Mouse (Mus musculus) intestine, embryonic 14.5 days (tissue): ENCODE results near the gene Synj2. TPM values are rescaled to one million over a fixed set of nuclear protein-coding genes. Genes with fewer than 3 reads are reported as not detected.

Experiments used
- ATAC-seq: fragments of 200-750 bp; cut with Nextera tagmentation; replicated peaks from 2 replicates; pipeline ENCODE4 v1.8.0; 2017; ENCODE audit warnings: low read depth, moderate number of reproducible peaks, moderate TSS enrichment, moderate library complexity; ENCODE audit not compliant: low FRiP score, low TSS enrichment
- DNase-seq: peaks from one replicate; pipeline ENCODE4 v3.0.0-alpha.2; 2018; ENCODE audit warnings: low spot score
- H3K27ac ChIP-seq: fragments of 300-500 bp; sonication (generic); 2 replicates; pipeline ENCODE4 v1.5.1; 2014; ENCODE audit warnings: low read depth, mild to moderate bottlenecking, control low read depth
- H3K27me3 ChIP-seq: fragments of 300-500 bp; sonication (generic); replicated peaks from 2 replicates; pipeline ENCODE4 v1.6.1; 2014; ENCODE audit warnings: low read length, control low read depth; ENCODE audit not compliant: control insufficient read depth, insufficient read depth
- H3K36me3 ChIP-seq: fragments of 300-500 bp; sonication (generic); 2 replicates; pipeline ENCODE4 v1.6.1; 2014; ENCODE audit warnings: low read length, control low read depth; ENCODE audit not compliant: control insufficient read depth, insufficient read depth
- H3K4me1 ChIP-seq: fragments of 300-500 bp; sonication (generic); replicated peaks from 2 replicates; pipeline ENCODE4 v1.6.1; 2014; ENCODE audit warnings: low read length, control low read depth, mixed read lengths; ENCODE audit not compliant: control insufficient read depth, insufficient read depth
- H3K4me2 ChIP-seq: fragments of 300-500 bp; sonication (generic); 2 replicates; pipeline ENCODE4 v1.6.1; 2014; ENCODE audit warnings: low read length
- H3K4me3 ChIP-seq: fragments of 300-500 bp; sonication (generic); 2 replicates; pipeline ENCODE4 v1.5.1; 2014; ENCODE audit warnings: low read depth, low read length, control low read depth, mixed read lengths
- H3K9ac ChIP-seq: fragments of 300-500 bp; sonication (generic); 2 replicates; pipeline ENCODE4 v1.6.1; 2014; ENCODE audit warnings: mild to moderate bottlenecking, low read length
- H3K9me3 ChIP-seq: fragments of 300-500 bp; sonication (generic); 2 replicates; pipeline ENCODE4 v1.6.1; 2016; ENCODE audit warnings: low read length, control low read depth; ENCODE audit not compliant: control insufficient read depth
- WGBS: fragments of 180-500 bp; shearing (Covaris S2); extraction: QIAGEN DNeasy Blood & Tissue Kit; methylation state at CpG from one replicate; pipeline ENCODE4 v1.1.7; 2014; 5-methylcytosine and 5-hydroxymethylcytosine counted together
- polyA plus RNA-seq: library from polyadenylated mRNA; unstranded; fragments of >200 nt; fragmentation: Nextera tagmentation; extraction: Ambion mirVana; gene quantifications from 2 replicates; pipeline ENCODE4 v1.2.1, GENCODE M21; 2014

Gene Synj2
- polyA plus RNA-seq, 1 experiment from 2014 or later: 9.0 TPM

GRCm38 (mm10) chr17:5983901-5984300 is 42.8 kb downstream of the Synj2 start:
- Histone ChIP-seq H3K4me3 (no peak overlapping the region), H3K27me3 (no peaks in the 10 kb centered on the region), H3K4me2 (no peak overlapping the region), H3K4me1 (peaks cover 8% of the 10 kb centered on the region), H3K36me3 (peaks cover 6% of the 10 kb centered on the region), H3K27ac (no peak overlapping the region), H3K9me3 (no peaks in the 10 kb centered on the region), H3K9ac (no peak overlapping the region)
- DNase-seq (no peak), ATAC-seq (no peak)
- 84% methylated on average over 6 of the region's 6 CpGs for WGBS

- no peak overlapping the region for H3K27ac ChIP-seq
- H3K4me1 ChIP-seq: peaks cover 8% of the 10 kb centered on the region
- ATAC-seq: no peak
- H3K36me3 ChIP-seq: peaks cover 6% of the 10 kb centered on the region
- no peak for DNase-seq
- H3K4me2 ChIP-seq: no peak overlapping the region
- 71% methylated on average over 12 of the region's 13 CpGs for WGBS
- H3K9me3 ChIP-seq: no peaks in the 10 kb centered on the region
- no peak overlapping the region for H3K9ac ChIP-seq
- no peak overlapping the region for H3K4me3 ChIP-seq
- H3K27me3 ChIP-seq: no peaks in the 10 kb centered on the region
These were observed 43.7 kb downstream of the Synj2 start for GRCm38 (mm10) chr17:5984700-5985231.

GRCm38 (mm10) chr17:5985271-5985670 is 44.2 kb downstream of the Synj2 start:
- H3K4me3 ChIP-seq: no peak overlapping the region
- peaks cover 6% of the 10 kb centered on the region for H3K36me3 ChIP-seq

GRCm38 (mm10) chr17:5987271-5988056 is 46.4 kb downstream of the Synj2 start:
- Histone ChIP-seq H3K9me3 (no peaks in the 10 kb centered on the region), H3K4me1 (peaks cover 8% of the 10 kb centered on the region), H3K9ac (no peak overlapping the region), H3K27me3 (no peaks in the 10 kb centered on the region), H3K4me2 (no peak overlapping the region), H3K4me3 (no peak overlapping the region), H3K27ac (peak overlapping the region; percentile 34; the same call in 1 of the 2 replicates), H3K36me3 (peaks cover 6% of the 10 kb centered on the region)
- ATAC-seq: no peak
- WGBS: 45% methylated on average over 11 of the region's 11 CpGs
- no peak for DNase-seq

More at GRCm38 (mm10) chr17:5985271-5985670, 44.2 kb downstream of the Synj2 start:
- DNase-seq: no peak
- Histone ChIP-seq H3K4me2 (no peak overlapping the region), H3K27ac (no peak overlapping the region), H3K9ac (no peak overlapping the region), H3K4me1 (peaks cover 8% of the 10 kb centered on the region), H3K27me3 (no peaks in the 10 kb centered on the region), H3K9me3 (no peaks in the 10 kb centered on the region)
- WGBS: 93% methylated on average over 1 of the region's 1 CpGs
- ATAC-seq: no peak

GRCm38 (mm10) chr17:5988102-5988501 is 47.0 kb downstream of the Synj2 start:
- no peak overlapping the region for H3K4me3 ChIP-seq
- DNase-seq (no peak), ATAC-seq (no peak)
- no peaks in the 10 kb centered on the region for H3K9me3 ChIP-seq
- no peaks in the 10 kb centered on the region for H3K27me3 ChIP-seq
- WGBS: 79% methylated on average over 4 of the region's 4 CpGs
- peaks cover 12% of the 10 kb centered on the region for H3K4me1 ChIP-seq
- peaks cover 6% of the 10 kb centered on the region for H3K36me3 ChIP-seq
- no peak overlapping the region for H3K9ac ChIP-seq
- H3K4me2 ChIP-seq: no peak overlapping the region
- H3K27ac ChIP-seq: 0 out of 2 replicates have a peak overlapping the region, but pooled peaks have one; percentile 34

- Histone ChIP-seq H3K27ac (no peak overlapping the region), H3K36me3 (no peaks in the 10 kb centered on the region; the same call in 1 of the 2 replicates), H3K9ac (no peak overlapping the region), H3K4me3 (no peak overlapping the region), H3K27me3 (no peaks in the 10 kb centered on the region), H3K9me3 (no peaks in the 10 kb centered on the region), H3K4me1 (peaks cover 7% of the 10 kb centered on the region; the same call in 1 of the 2 replicates), H3K4me2 (no peak overlapping the region)
- ATAC-seq (no peak; the same call in 1 of the 2 replicates), DNase-seq (no peak)
- 68% methylated on average over 5 of the region's 5 CpGs for WGBS
These were observed 51.9 kb downstream of the Synj2 start for GRCm38 (mm10) chr17:5992866-5993580.

GRCm38 (mm10) chr17:5993581-5994260 is 52.6 kb downstream of the Synj2 start:
- no peak overlapping the region for H3K4me2 ChIP-seq
- 0 out of 2 replicates have a peak, but pooled peaks cover 7% of the 10 kb centered on the region for H3K4me1 ChIP-seq
- no peak overlapping the region for H3K9ac ChIP-seq
- WGBS: 65% methylated on average over 3 of the region's 3 CpGs
- H3K4me3 ChIP-seq: no peak overlapping the region
- peaks cover 4% of the 10 kb centered on the region; the same call in 1 of the 2 replicates for H3K36me3 ChIP-seq
- H3K9me3 ChIP-seq: no peaks in the 10 kb centered on the region
- DNase-seq (no peak), ATAC-seq (no peak)
- no peaks in the 10 kb centered on the region for H3K27me3 ChIP-seq
- no peak overlapping the region for H3K27ac ChIP-seq

- H3K9ac ChIP-seq: no peak overlapping the region
- no peak overlapping the region for H3K4me2 ChIP-seq
- H3K9me3 ChIP-seq: no peaks in the 10 kb centered on the region
- DNase-seq (no peak), ATAC-seq (no peak)
- H3K4me1 ChIP-seq: 0 out of 2 replicates have a peak, but pooled peaks cover 7% of the 10 kb centered on the region
- H3K27ac ChIP-seq: no peak overlapping the region
- no peaks in the 10 kb centered on the region for H3K27me3 ChIP-seq
- WGBS: 60% methylated on average over 6 of the region's 6 CpGs
- no peak overlapping the region for H3K4me3 ChIP-seq
- H3K36me3 ChIP-seq: peaks cover 9% of the 10 kb centered on the region
These were observed 53.5 kb downstream of the Synj2 start for GRCm38 (mm10) chr17:5994606-5995005.
